Mouse (Mus musculus) bone marrow macrophage, adult 2 months (primary cell): ENCODE measurements around the gene Nectin1. TPM values are rescaled to one million over a fixed set of nuclear protein-coding genes. Genes with fewer than 3 reads are reported as not detected.

Source experiments
- H3K27ac ChIP-seq: 2 replicates; pipeline ENCODE4 v1.5.1; 2012; ENCODE audit warnings: low read depth, low read length; ENCODE audit not compliant: insufficient read depth
- H3K4me1 ChIP-seq: 2 replicates; pipeline ENCODE4 v1.6.1; 2012; ENCODE audit warnings: low read length; ENCODE audit not compliant: control insufficient read depth, insufficient read depth
- H3K4me3 ChIP-seq: 2 replicates; pipeline ENCODE4 v1.5.1; 2012; ENCODE audit warnings: mild to moderate bottlenecking, low read length, moderate library complexity; ENCODE audit not compliant: insufficient read depth
- CTCF ChIP-seq: IDR thresholded peaks from 2 replicates; pipeline ENCODE4 v1.5.1; 2012; ENCODE audit warnings: low read depth, mild to moderate bottlenecking, low read length, moderate library complexity
- POLR2A ChIP-seq: IDR thresholded peaks from 2 replicates; pipeline ENCODE4 v1.6.1; 2012; ENCODE audit warnings: mild to moderate bottlenecking, low read depth, low read length, borderline replicate concordance
- polyA plus RNA-seq: library from polyadenylated mRNA; stranded (reverse); fragments of >200 nt; gene quantifications from 2 replicates; pipeline ENCODE4 v1.2.4, GENCODE M21; 2012; ENCODE audit not compliant: missing spikeins, insufficient read depth, insufficient read length

Nectin1 gene
- polyA plus RNA-seq, 1 experiment: 12.9 TPM

GRCm38 (mm10) chr9:43737871-43738292 is 5.9 kb upstream of the Nectin1 start:
- no peaks in the 10 kb centered on the region for H3K4me1 ChIP-seq
- no peak overlapping the region for H3K4me3 ChIP-seq
- TF ChIP-seq CTCF: no peak
- TF ChIP-seq POLR2A: no peak
- no peak overlapping the region for H3K27ac ChIP-seq

GRCm38 (mm10) chr9:43738480-43739084 is 5.2 kb upstream of the Nectin1 start:
- no peak overlapping the region for H3K27ac ChIP-seq
- no peaks in the 10 kb centered on the region for H3K4me1 ChIP-seq
- H3K4me3 ChIP-seq: no peak overlapping the region
- TF ChIP-seq CTCF (no peak), POLR2A (no peak)

- TF ChIP-seq CTCF (no peak), POLR2A (no peak)
- H3K27ac ChIP-seq: no peak overlapping the region
- no peaks in the 10 kb centered on the region for H3K4me1 ChIP-seq
- H3K4me3 ChIP-seq: no peak overlapping the region
These were observed 2.5 kb upstream of the Nectin1 start for GRCm38 (mm10) chr9:43741277-43741676.

- H3K4me3 ChIP-seq: no peak overlapping the region
- no peak overlapping the region for H3K27ac ChIP-seq
- no peaks in the 10 kb centered on the region for H3K4me1 ChIP-seq
- TF ChIP-seq POLR2A: no peak
- no peak for TF ChIP-seq CTCF
These were observed 1.7 kb upstream of the Nectin1 start for GRCm38 (mm10) chr9:43742066-43742465.

GRCm38 (mm10) chr9:43742902-43743646 is 710 bp upstream of the Nectin1 start:
- no peak overlapping the region for H3K4me3 ChIP-seq
- TF ChIP-seq POLR2A: no peak
- no peak for TF ChIP-seq CTCF
- no peaks in the 10 kb centered on the region for H3K4me1 ChIP-seq
- no peak overlapping the region for H3K27ac ChIP-seq

- TF ChIP-seq POLR2A (no peak), CTCF (no peak)
These were observed 576 bp downstream of the Nectin1 start for GRCm38 (mm10) chr9:43744138-43744981.

GRCm38 (mm10) chr9:43745051-43745792 is 1.4 kb downstream of the Nectin1 start:
- TF ChIP-seq CTCF: no peak
- TF ChIP-seq POLR2A: no peak
- Histone ChIP-seq H3K27ac (no peak overlapping the region), H3K4me1 (no peaks in the 10 kb centered on the region), H3K4me3 (no peak overlapping the region)

More at GRCm38 (mm10) chr9:43744138-43744981, 576 bp downstream of the Nectin1 start:
- H3K4me1 ChIP-seq: no peaks in the 10 kb centered on the region
- H3K4me3 ChIP-seq: peak overlapping the region; percentile 45
- H3K27ac ChIP-seq: no peak overlapping the region

- Histone ChIP-seq H3K4me3 (no peak overlapping the region), H3K4me1 (no peaks in the 10 kb centered on the region), H3K27ac (no peak overlapping the region)
- TF ChIP-seq CTCF (no peak), POLR2A (no peak)
These were observed 2.3 kb downstream of the Nectin1 start for GRCm38 (mm10) chr9:43745951-43746703.

GRCm38 (mm10) chr9:43747710-43748109 is 3.9 kb downstream of the Nectin1 start:
- no peaks in the 10 kb centered on the region for H3K4me1 ChIP-seq

More at GRCm38 (mm10) chr9:43747710-43748109, 3.9 kb downstream of the Nectin1 start:
- H3K27ac ChIP-seq: no peak overlapping the region
- no peak overlapping the region for H3K4me3 ChIP-seq
- no peak for TF ChIP-seq POLR2A
- no peak for TF ChIP-seq CTCF
